Mouse (Mus musculus) kidney, embryonic 16.5 days (tissue): Measurements from ENCODE around the gene Ssh3. TPM values are rescaled to one million over a fixed set of nuclear protein-coding genes. Genes with fewer than 3 reads are reported as not detected.
"Not testable (repeated sequence)": the region's sequence is repeated elsewhere in the genome, so short reads cannot be mapped to it uniquely, and the experiment has no call there.

Source experiments
- ATAC-seq: fragments of 200-750 bp; cut with Nextera tagmentation; 2 replicates; pipeline ENCODE4 v1.8.0; 2017; ENCODE audit warnings: moderate TSS enrichment; ENCODE audit not compliant: low FRiP score, low TSS enrichment
- H3K27ac ChIP-seq: fragments of 300-500 bp; sonication (generic); 2 replicates; pipeline ENCODE4 v1.5.1; 2014; ENCODE audit warnings: low read length
- H3K27me3 ChIP-seq: fragments of 300-500 bp; sonication (generic); 2 replicates; pipeline ENCODE4 v1.6.1; 2014; ENCODE audit warnings: low read length, control low read depth, mixed read lengths; ENCODE audit not compliant: insufficient read depth
- H3K36me3 ChIP-seq: fragments of 300-500 bp; sonication (generic); 2 replicates; pipeline ENCODE4 v1.6.1; 2014; ENCODE audit warnings: low read length, control low read depth, mixed read lengths; ENCODE audit not compliant: insufficient read depth
- H3K4me1 ChIP-seq: fragments of 300-500 bp; sonication (generic); 2 replicates; pipeline ENCODE4 v1.6.1; 2014; ENCODE audit warnings: low read length, control low read depth, mixed read lengths; ENCODE audit not compliant: insufficient read depth
- H3K4me2 ChIP-seq: fragments of 300-500 bp; sonication (generic); replicated peaks from 2 replicates; pipeline ENCODE4 v1.6.1; 2014; ENCODE audit warnings: low read depth, low read length
- H3K4me3 ChIP-seq: fragments of 300-500 bp; sonication (generic); 2 replicates; pipeline ENCODE4 v1.5.1; 2014; ENCODE audit warnings: mild to moderate bottlenecking, low read length
- H3K9ac ChIP-seq: fragments of 300-500 bp; sonication (generic); replicated peaks from 2 replicates; pipeline ENCODE4 v1.6.1; 2014; ENCODE audit warnings: low read length
- H3K9me3 ChIP-seq: fragments of 300-500 bp; sonication (generic); 2 replicates; pipeline ENCODE4 v1.6.1; 2016; ENCODE audit warnings: low read length, control low read depth
- WGBS: fragments of 180-500 bp; shearing (Covaris S2); extraction: QIAGEN DNeasy Blood & Tissue Kit; methylation state at CpG from one replicate; pipeline ENCODE4 v1.1.7; 2014; 5-methylcytosine and 5-hydroxymethylcytosine counted together
- polyA plus RNA-seq: library from polyadenylated mRNA; unstranded; fragments of >200 nt; fragmentation: Nextera tagmentation; extraction: Ambion mirVana; gene quantifications from 2 replicates; pipeline ENCODE4 v1.2.1, GENCODE M21; 2015

Ssh3 gene
- polyA plus RNA-seq, 1 experiment from 2014 or later: 22.9 TPM

DNA sequence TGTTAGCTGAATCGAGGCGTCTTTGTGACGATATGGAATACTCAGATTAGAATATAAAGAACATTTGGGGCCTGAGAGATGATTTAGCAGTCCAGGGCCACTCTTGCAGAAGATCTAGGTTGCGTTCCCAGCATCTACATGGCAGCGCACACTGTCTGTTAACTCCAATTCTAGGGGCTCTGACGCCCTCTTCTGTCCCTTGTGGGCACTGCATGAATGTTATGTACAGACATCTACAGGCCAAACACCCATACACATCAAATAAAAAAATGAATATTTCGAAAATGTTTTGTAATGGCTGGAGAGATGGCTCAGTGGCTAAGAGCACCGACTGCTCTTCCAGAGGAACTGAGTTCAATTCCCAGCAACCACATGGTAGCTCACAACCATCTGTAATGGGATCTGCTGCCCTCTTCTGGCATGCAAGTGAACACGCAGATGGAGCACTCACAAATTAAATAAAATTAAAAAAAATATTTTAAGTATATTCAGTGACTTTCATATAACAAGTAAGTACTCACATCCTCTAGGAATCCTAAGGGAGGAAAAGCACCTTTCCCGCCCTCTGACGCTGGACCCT lies 13.3 kb downstream of the Ssh3 start:
- no peak for ATAC-seq

DNA sequence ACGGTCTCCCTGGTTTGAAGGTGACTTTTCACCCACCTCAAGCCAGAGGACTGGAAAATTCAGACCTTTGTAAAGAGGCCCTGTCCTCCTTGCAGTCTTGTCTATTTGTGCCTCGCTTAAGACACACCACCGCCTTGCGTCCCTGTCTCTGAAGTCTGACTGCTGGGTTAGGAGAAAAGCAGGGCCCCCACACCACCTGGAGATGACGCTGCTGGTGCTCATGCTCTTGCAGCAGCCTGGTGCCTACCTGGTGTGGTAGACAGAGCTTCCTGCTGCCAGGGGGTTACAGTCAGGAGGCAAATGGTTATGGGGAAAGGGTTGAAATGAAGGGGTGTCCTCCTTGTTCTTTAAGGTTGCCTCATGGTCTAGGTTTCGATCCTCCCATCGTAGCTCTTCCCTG lies 14.8 kb downstream of the Ssh3 start:
- whole genome bisulfite sequencing: 86% methylated on average over 7 of the region's 7 CpGs
- peaks cover 14% of the 10 kb centered on the region; the same call in 1 of the 2 replicates for H3K4me1 ChIP-seq
- H3K4me3 ChIP-seq: no peak overlapping the region
- H3K36me3 ChIP-seq: no peaks in the 10 kb centered on the region
- no peak overlapping the region for H3K27ac ChIP-seq
- no peaks in the 10 kb centered on the region for H3K27me3 ChIP-seq
- ATAC-seq: no peak
- no peak overlapping the region for H3K4me2 ChIP-seq
- H3K9ac ChIP-seq: no peak overlapping the region
- H3K9me3 ChIP-seq: no peaks in the 10 kb centered on the region

More for the DNA sequence above, 13.3 kb downstream of the Ssh3 start:
- H3K4me1 ChIP-seq: peaks cover 14% of the 10 kb centered on the region; the same call in 1 of the 2 replicates
- H3K27me3 ChIP-seq: no peaks in the 10 kb centered on the region
- H3K9ac ChIP-seq: no peak overlapping the region
- H3K4me3 ChIP-seq: no peak overlapping the region
- H3K36me3 ChIP-seq: no peaks in the 10 kb centered on the region
- WGBS: 75% methylated on average over 11 of the region's 11 CpGs
- H3K9me3 ChIP-seq: no peaks in the 10 kb centered on the region
- no peak overlapping the region for H3K4me2 ChIP-seq
- no peak overlapping the region for H3K27ac ChIP-seq

DNA sequence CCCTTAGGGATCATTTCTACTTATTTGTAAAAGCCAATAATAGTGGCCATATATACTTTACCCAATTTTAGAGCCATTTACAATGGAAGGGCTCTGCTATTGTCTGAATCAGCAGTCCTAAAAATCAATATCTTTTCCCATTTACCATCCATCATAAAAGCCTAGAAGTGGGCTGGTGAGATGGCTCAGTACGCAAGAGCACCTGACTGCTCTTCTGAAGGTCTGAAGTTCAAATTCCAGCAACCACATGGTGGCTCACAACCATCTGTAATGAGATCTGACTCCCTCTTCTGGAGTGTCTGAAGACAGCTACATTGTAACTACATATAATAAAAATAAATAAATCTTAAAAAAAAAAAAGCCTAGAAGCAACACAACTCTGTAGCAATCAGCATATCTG lies 20.3 kb downstream of the Ssh3 start:
- H3K27me3 ChIP-seq, H3K4me1 ChIP-seq, H3K9ac ChIP-seq, H3K36me3 ChIP-seq, H3K9me3 ChIP-seq, H3K27ac ChIP-seq, H3K4me3 ChIP-seq, ATAC-seq, H3K4me2 ChIP-seq: not testable (repeated sequence)
- 58% methylated on average over 1 of the region's 1 CpGs for WGBS

DNA sequence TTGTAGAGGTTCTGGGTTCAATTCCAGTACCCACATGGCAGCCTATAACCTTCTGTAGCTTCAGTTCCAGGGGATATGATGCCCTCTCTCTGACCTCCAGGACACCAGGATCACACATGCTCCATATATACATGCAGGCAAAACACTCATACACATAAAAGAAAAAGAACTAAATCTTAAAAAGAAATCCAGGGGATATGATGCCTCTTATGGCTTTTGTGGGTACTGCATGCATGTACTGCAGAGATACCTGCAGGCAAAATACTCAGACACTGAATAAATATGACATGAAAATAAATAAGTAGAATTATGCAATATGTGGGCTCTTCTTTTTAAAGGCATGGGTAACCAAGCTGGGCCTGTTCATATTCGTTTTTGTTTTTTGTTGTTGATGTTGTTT lies 22.0 kb downstream of the Ssh3 start:
- H3K4me2 ChIP-seq: no peak overlapping the region
- no peaks in the 10 kb centered on the region for H3K27me3 ChIP-seq
- H3K4me1 ChIP-seq: no peaks in the 10 kb centered on the region
- 53% methylated on average over 1 of the region's 1 CpGs for WGBS
- H3K9ac ChIP-seq: no peak overlapping the region
- no peaks in the 10 kb centered on the region for H3K36me3 ChIP-seq
- no peak for ATAC-seq
- no peaks in the 10 kb centered on the region; the same call in 1 of the 2 replicates for H3K9me3 ChIP-seq
- no peak overlapping the region for H3K4me3 ChIP-seq
- no peak overlapping the region for H3K27ac ChIP-seq

DNA sequence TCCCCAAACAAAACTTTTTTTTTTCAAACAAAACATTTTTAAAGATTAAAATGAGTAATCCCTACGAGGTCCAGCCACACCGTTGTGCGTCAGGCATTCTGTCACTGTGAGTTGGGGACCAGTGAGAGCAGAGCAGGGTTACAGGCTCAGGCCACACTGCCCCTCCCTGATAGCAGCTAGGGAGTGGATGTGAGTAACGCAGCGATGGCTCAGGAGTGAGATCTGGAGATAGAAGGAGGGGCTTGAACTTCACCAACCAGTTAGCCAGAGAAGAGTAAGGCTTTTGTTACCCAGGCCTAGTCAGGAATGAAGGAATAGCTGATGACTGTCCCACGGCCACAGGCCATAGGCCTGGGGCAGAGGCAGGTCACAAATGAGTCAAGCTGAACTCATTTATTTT lies 24.2 kb downstream of the Ssh3 start:
- H3K4me2 ChIP-seq: no peak overlapping the region
- H3K4me1 ChIP-seq: peaks cover 3% of the 10 kb centered on the region
- 83% methylated on average over 6 of the region's 6 CpGs for WGBS
- no peak overlapping the region for H3K4me3 ChIP-seq
- H3K27me3 ChIP-seq: no peaks in the 10 kb centered on the region
- ATAC-seq: no peak
- no peak overlapping the region for H3K9ac ChIP-seq
- no peak overlapping the region for H3K27ac ChIP-seq
- no peaks in the 10 kb centered on the region for H3K36me3 ChIP-seq
- H3K9me3 ChIP-seq: no peaks in the 10 kb centered on the region; the same call in 1 of the 2 replicates

DNA sequence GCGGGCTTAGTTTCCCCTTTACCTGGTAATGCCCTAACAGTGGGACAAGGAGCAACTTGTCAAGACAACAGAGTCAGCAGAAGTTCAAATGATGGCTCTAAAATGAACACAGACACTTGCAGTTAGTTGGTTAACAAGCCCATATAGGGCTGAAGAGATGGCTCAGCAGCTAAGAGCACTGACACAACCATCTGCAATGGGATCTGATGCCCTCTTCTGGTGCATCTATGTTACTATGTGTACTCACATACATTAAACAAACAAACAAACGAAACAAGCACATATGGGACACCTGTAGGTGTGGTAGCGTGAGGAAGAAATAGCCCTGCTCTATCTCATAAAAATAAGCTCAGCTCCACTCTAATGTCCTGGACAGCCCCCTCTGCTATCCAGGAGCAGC lies 26.6 kb downstream of the Ssh3 start:
- no peaks in the 10 kb centered on the region; the same call in 1 of the 2 replicates for H3K9me3 ChIP-seq
- no peak overlapping the region for H3K4me2 ChIP-seq
- H3K27ac ChIP-seq: no peak overlapping the region
- 68% methylated on average over 3 of the region's 3 CpGs for WGBS
- H3K4me1 ChIP-seq: peaks cover 11% of the 10 kb centered on the region
- H3K27me3 ChIP-seq: no peaks in the 10 kb centered on the region
- H3K4me3 ChIP-seq: no peak overlapping the region
- no peak overlapping the region for H3K9ac ChIP-seq
- H3K36me3 ChIP-seq: no peaks in the 10 kb centered on the region
- ATAC-seq: no peak

DNA sequence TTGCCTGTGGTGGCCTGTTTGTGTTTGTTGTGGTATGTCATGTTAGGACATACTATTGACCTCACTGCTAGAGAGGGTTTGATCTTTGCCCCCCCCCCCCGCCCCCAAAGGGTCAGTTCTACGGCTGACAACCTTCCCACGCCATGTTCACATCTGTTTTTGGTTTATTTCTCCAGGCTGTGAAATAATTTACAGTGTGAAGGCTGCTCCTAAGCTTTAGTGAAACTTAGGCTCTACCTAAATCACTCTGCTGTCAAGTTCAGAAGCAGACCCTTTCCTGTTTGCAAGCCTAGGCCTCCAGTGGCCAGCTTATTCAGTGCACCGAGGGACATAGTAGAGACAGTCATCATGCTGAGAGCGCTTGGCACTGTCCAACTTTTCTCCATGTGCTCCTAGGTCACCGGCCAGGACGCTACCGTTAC lies 28.7 kb downstream of the Ssh3 start:
- Histone ChIP-seq H3K9ac (no peak overlapping the region), H3K27me3 (no peaks in the 10 kb centered on the region), H3K4me3 (no peak overlapping the region), H3K9me3 (no peaks in the 10 kb centered on the region; the same call in 1 of the 2 replicates), H3K27ac (no peak overlapping the region), H3K4me1 (peaks cover 11% of the 10 kb centered on the region), H3K36me3 (no peaks in the 10 kb centered on the region), H3K4me2 (no peak overlapping the region)
- 39% methylated on average over 8 of the region's 8 CpGs for WGBS
- ATAC-seq: no peak

DNA sequence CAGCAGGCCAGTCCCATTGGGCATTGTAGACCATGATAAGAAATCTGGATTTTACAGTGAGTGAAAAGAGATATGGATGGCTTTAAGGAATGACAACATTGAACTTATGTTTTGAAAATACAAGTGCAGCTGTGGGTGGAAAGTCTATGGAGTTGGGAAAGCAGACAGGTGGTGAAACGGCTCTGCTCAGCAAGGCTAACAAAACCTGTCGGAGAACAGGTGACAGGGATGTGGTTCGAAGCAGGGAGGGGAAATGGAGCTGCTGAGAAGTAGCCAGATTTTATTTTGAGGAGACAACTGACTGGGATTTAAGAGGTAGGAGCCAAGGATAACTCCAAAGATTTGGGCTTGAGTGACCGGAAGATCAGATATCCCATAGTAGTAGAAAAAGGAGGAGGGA lies 34.4 kb downstream of the Ssh3 start:
- H3K9ac ChIP-seq: no peak overlapping the region
- ATAC-seq: no peak
- no peak overlapping the region for H3K4me2 ChIP-seq
- H3K27me3 ChIP-seq: no peaks in the 10 kb centered on the region
- no peak overlapping the region for H3K4me3 ChIP-seq
- H3K27ac ChIP-seq: no peak overlapping the region
- H3K4me1 ChIP-seq: peaks cover 29% of the 10 kb centered on the region
- H3K36me3 ChIP-seq: no peaks in the 10 kb centered on the region
- WGBS: 81% methylated on average over 4 of the region's 4 CpGs
- no peaks in the 10 kb centered on the region for H3K9me3 ChIP-seq

DNA sequence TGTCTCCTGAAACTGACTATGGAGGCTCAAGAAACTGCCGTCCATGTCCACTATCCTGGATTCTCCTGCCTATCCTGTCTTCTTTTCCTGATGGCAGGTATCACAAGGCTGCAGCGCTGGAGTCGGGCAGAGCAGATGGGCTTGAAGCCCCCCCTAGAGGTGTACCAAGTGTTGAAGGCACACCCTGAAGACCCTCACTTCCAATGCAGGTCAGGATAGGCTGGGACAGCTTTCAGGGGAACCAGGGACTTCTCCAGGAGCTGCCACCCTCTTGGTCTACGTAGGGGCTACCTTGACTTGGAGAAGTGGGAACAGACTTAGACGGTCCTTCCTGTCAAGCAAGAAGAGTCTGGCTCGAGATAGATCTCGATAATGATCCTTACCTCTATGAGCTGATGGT lies 36.3 kb downstream of the Ssh3 start:
- H3K4me2 ChIP-seq: peak overlapping the region; percentile 85
- peak overlapping the region; percentile 92; the same call in 1 of the 2 replicates for H3K27ac ChIP-seq
- no peaks in the 10 kb centered on the region for H3K36me3 ChIP-seq
- H3K4me1 ChIP-seq: peaks cover 34% of the 10 kb centered on the region
- no peaks in the 10 kb centered on the region for H3K27me3 ChIP-seq
- 83% methylated on average over 7 of the region's 7 CpGs for WGBS
- H3K4me3 ChIP-seq: peak overlapping the region; percentile 54
- ATAC-seq: no peak
- peak overlapping the region; percentile 75 for H3K9ac ChIP-seq
- no peaks in the 10 kb centered on the region for H3K9me3 ChIP-seq

DNA sequence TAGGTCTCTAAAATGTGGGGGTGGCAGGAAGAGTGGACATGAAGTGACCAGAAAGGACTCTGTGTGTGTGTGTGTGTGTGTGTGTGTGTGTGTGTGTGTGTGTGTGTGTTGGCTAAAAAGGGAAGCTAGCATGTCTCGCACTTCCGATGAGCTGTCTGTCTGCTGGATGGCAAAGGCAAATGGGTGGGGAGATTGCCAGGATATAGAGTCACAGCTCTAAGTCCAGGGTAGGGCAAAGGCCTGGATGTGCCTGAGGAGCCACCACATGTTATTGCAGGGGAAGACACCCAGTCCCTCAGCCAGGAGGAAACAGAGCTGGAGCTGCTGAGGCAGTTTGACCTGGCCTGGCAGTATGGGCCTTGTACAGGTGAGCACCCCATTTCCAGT lies 36.8 kb downstream of the Ssh3 start:
- no peaks in the 10 kb centered on the region for H3K9me3 ChIP-seq
- WGBS: 36% methylated on average over 2 of the region's 2 CpGs
- H3K27ac ChIP-seq: peak overlapping the region; percentile 92
- peak overlapping the region; percentile 75 for H3K9ac ChIP-seq
- no peaks in the 10 kb centered on the region for H3K27me3 ChIP-seq
- peak overlapping the region; percentile 85 for H3K4me2 ChIP-seq
- no peaks in the 10 kb centered on the region for H3K36me3 ChIP-seq
- peak overlapping the region; percentile 54 for H3K4me3 ChIP-seq
- ATAC-seq: no peak
- peaks cover 34% of the 10 kb centered on the region for H3K4me1 ChIP-seq
